Mouse (Mus musculus) heart, adult 2 months (tissue): ENCODE data around the gene Phf21b. TPM values are rescaled to one million over a fixed set of nuclear protein-coding genes. Genes with fewer than 3 reads are reported as not detected.

Experiments used
- DNase-seq, 2 experiments: peaks; one replicate each; pipeline ENCODE4 v3.0.0; 2021
- H3K27ac ChIP-seq: fragments of 200-600 bp; 2 replicates; pipeline ENCODE4 v1.8.1; 2022
- H3K27me3 ChIP-seq: fragments of 200-500 bp; 2 replicates; pipeline ENCODE4 v1.6.1; 2012; ENCODE audit warnings: mild to moderate bottlenecking, low read length, inconsistent platforms, mixed read lengths; ENCODE audit not compliant: control insufficient read depth, insufficient read depth
- H3K36me3 ChIP-seq: fragments of 200-500 bp; 2 replicates; pipeline ENCODE4 v1.6.1; 2012; ENCODE audit warnings: low read length, inconsistent platforms; ENCODE audit not compliant: control insufficient read depth, insufficient read depth
- H3K4me1 ChIP-seq: fragments of 200-500 bp; 2 replicates; pipeline ENCODE4 v1.6.1; 2011; ENCODE audit warnings: low read length; ENCODE audit not compliant: control insufficient read depth, insufficient read depth
- H3K4me3 ChIP-seq: fragments of 200-600 bp; 2 replicates; pipeline ENCODE4 v1.8.1; 2022
- H3K79me2 ChIP-seq: fragments of 200-500 bp; replicated peaks from 2 replicates; pipeline ENCODE4 v1.6.1; 2012; ENCODE audit warnings: mild to moderate bottlenecking, inconsistent platforms, low read length, moderate library complexity, mixed read lengths; ENCODE audit not compliant: control insufficient read depth, insufficient read depth
- H3K9ac ChIP-seq: fragments of 200-500 bp; 2 replicates; pipeline ENCODE4 v1.6.1; 2012; ENCODE audit warnings: low read depth, mild to moderate bottlenecking, control low read depth, inconsistent platforms, low read length, mixed read lengths
- CTCF ChIP-seq: fragments of 200-600 bp; IDR thresholded peaks from 2 replicates; pipeline ENCODE4 v1.8.1; 2022; ENCODE audit warnings: antibody characterized with exemption, mild to moderate bottlenecking, moderate library complexity
- EP300 ChIP-seq: fragments of 200-500 bp; IDR thresholded peaks from 2 replicates; pipeline ENCODE4 v1.6.1; 2011; ENCODE audit warnings: low read depth, low read length, control low read depth; ENCODE audit not compliant: insufficient read depth
- POLR2A ChIP-seq: fragments of 200-500 bp; IDR thresholded peaks from 2 replicates; pipeline ENCODE4 v1.6.1; 2011; ENCODE audit warnings: mild to moderate bottlenecking, low read depth, low read length, control low read depth; ENCODE audit not compliant: insufficient read depth
- WGBS: fragments of 180-500 bp; shearing (Covaris S2); methylation state at CpG from one replicate; pipeline ENCODE4 v1.1.7; 2018; 5-methylcytosine and 5-hydroxymethylcytosine counted together
- intact Hi-C: fragments of 180-260 bp; cut with DNase I; formaldehyde crosslinking; loops from one replicate; pipeline ENCODE4 v1.15.1; 2025
- polyA plus RNA-seq: library from polyadenylated mRNA; depleted of rRNA; stranded (reverse); fragments of >200 nt; gene quantifications from 2 replicates; pipeline ENCODE4 v1.2.3, GENCODE M21; 2012
- total RNA-seq, 2 experiments: library from RNA; stranded (reverse); gene quantifications; 2 replicates each; pipeline ENCODE4 v1.2.3; 2021

Gene Phf21b
- total and polyA plus RNA-seq, 3 experiments = 1.1 to 3.3 (median 1.1) TPM

DNA sequence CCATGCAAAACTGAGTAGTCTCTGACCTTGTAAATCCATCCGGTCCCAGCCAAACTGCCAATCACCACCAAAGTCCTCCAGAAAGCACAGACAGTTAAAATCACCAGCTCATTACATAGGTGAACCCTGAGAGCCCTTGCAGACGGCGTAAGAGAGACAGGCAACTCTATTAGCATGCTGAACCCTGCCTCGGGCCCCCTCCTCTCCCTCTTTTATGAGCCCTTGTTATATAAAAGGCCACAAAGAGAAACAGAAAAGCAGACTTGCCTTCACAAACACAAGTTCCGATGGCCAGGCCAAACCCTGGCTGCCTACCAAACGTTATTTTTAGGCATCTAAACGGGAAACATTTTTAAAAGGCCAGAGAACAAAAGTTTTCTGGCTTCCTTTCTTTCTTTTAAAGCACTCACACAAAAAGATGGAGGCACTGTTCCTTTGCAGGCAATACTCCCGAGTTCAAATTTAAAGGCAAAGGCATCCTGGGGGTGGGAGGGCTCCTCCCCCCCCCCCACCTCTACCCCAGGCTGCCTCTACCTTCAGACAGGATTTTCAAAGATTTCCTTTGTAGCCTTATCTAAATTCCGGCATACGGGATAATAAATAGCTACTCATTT, 3.3 kb downstream of the Phf21b start:
- H3K4me1 ChIP-seq = no peaks in the 10 kb centered on the region
- H3K9ac ChIP-seq = peak overlapping the region; percentile 32
- H3K36me3 ChIP-seq = no peaks in the 10 kb centered on the region
- intact Hi-C loops = loop anchor here (2.0 to 10.0 kb wide), 3 partner anchors 48 to 138 kb away; partner anchors contain the start of gene 5031439G07Rik
- WGBS = 3% methylated on average over 10 of the region's 10 CpGs
- peak; percentile 38 to 50 for DNase-seq
- H3K27ac ChIP-seq = peak overlapping the region; percentile 87
- peak overlapping the region; percentile 71 for H3K4me3 ChIP-seq
- H3K27me3 ChIP-seq = no peaks in the 10 kb centered on the region
- H3K79me2 ChIP-seq = peaks cover 3% of the 10 kb centered on the region; the same call in 1 of the 2 replicates
- TF ChIP-seq EP300 = no peak
- TF ChIP-seq CTCF = no peak
- no peak for TF ChIP-seq POLR2A

DNA sequence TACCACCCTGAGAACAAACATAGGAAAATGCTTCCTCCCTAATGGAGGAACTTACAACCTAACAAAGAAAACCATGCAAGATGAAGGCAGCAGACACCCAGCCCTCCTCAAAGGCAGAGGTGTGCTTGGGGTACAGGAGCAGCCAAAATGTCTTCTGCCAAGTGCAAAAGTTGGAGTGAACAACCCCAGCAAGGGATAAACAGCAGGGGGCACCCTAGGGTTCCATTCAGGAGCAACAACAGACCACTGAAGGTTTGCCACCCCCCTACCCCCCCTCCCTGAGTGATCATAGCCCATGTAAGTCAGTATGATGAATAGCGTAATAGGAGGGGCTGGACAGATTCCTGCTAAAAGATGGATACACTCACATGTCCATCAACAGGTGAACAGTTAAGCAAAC, 5.5 kb downstream of the Phf21b start:
- no peaks in the 10 kb centered on the region for H3K27me3 ChIP-seq
- TF ChIP-seq CTCF (peak; percentile 31), EP300 (no peak)
- no peak overlapping the region for H3K27ac ChIP-seq
- H3K4me3 ChIP-seq = no peak overlapping the region
- no peaks in the 10 kb centered on the region for H3K36me3 ChIP-seq
- no peaks in the 10 kb centered on the region for H3K4me1 ChIP-seq
- no peak overlapping the region for H3K9ac ChIP-seq
- intact Hi-C loops = loop anchor here (5.0 to 10.0 kb wide), 2 partner anchors 136 to 137 kb away; partner anchors contain the start of gene 5031439G07Rik
- H3K79me2 ChIP-seq = peaks cover 3% of the 10 kb centered on the region; the same call in 1 of the 2 replicates
- DNase-seq = no peak
- 94% methylated on average over 1 of the region's 1 CpGs for WGBS

DNA sequence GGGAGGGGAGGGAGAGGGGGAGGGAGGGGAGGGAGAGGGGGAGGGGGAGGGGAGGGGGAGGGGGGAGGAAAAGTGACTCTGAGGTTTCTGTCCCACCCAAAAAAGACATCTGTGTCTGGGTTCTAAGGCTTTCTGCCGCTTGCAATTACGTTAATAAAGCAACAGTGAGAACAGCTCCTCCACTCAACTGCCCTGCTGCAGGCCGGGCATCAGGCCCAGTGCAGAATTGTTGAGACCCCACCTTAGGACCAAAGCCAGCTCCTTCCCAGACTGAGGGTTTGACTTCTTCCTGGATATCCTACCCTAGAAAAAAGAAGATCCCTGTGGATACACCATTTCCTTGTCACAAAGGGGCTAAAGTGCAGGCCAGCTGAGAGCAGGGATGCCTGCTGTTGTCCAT, 9.6 kb downstream of the Phf21b start:
- no peak for TF ChIP-seq POLR2A
- no peak for TF ChIP-seq CTCF
- TF ChIP-seq EP300 = no peak
- H3K27ac ChIP-seq = no peak overlapping the region
- no peaks in the 10 kb centered on the region for H3K27me3 ChIP-seq
- intact Hi-C loops = no loop called here
- no peak for DNase-seq
- 40% methylated on average over 3 of the region's 3 CpGs for WGBS
- peaks cover 7% of the 10 kb centered on the region for H3K4me1 ChIP-seq
- no peaks in the 10 kb centered on the region for H3K36me3 ChIP-seq
- H3K79me2 ChIP-seq = peaks cover 3% of the 10 kb centered on the region; the same call in 1 of the 2 replicates
- H3K4me3 ChIP-seq = no peak overlapping the region
- no peak overlapping the region for H3K9ac ChIP-seq

- 61% methylated on average over 4 of the region's 4 CpGs for WGBS
- H3K4me1 ChIP-seq = peaks cover 13% of the 10 kb centered on the region
- H3K9ac ChIP-seq = no peak overlapping the region
- no peak overlapping the region for H3K27ac ChIP-seq
- TF ChIP-seq EP300 (no peak), POLR2A (no peak), CTCF (no peak)
- no peak for DNase-seq
- H3K27me3 ChIP-seq = no peaks in the 10 kb centered on the region
- intact Hi-C loops = no loop called here
- H3K36me3 ChIP-seq = no peaks in the 10 kb centered on the region
- peaks cover 2% of the 10 kb centered on the region; the same call in 1 of the 2 replicates for H3K79me2 ChIP-seq
- no peak overlapping the region for H3K4me3 ChIP-seq
Measured at GRCm38 (mm10) chr15:84844831-84845230, 11.0 kb downstream of the Phf21b start.

DNA sequence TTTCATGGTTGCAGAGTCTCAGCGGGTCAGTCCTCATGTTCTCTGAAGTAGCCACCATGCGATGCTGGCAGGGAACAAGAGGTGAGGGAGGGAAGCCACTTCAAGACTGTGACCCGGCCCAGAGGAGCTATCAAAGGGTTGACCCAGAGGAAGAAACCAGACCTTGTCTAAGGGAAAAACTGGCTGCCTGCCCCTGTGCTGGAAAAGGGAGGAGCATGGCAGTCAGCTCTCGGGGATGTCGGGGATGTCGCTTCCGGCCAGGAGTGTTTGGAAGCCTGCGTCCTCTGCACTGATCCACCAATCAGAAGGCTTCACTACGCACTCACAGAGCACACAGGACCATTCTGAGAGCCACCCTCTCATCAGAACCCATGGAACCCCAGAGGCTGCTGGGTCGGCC, 12.8 kb downstream of the Phf21b start:
- Histone ChIP-seq H3K4me1 (peaks cover 13% of the 10 kb centered on the region), H3K36me3 (no peaks in the 10 kb centered on the region), H3K9ac (no peak overlapping the region), H3K4me3 (no peak overlapping the region), H3K79me2 (no peaks in the 10 kb centered on the region), H3K27me3 (no peaks in the 10 kb centered on the region), H3K27ac (no peak overlapping the region)
- 57% methylated on average over 10 of the region's 10 CpGs for WGBS
- intact Hi-C loops = no loop called here
- TF ChIP-seq POLR2A = no peak
- no peak for TF ChIP-seq EP300
- TF ChIP-seq CTCF = no peak
- no peak for DNase-seq
